Mouse (Mus musculus): Measurements from ENCODE around the gene Gm21746. TPM values are rescaled to one million over a fixed set of nuclear protein-coding genes. Genes with fewer than 3 reads are reported as not detected.
"Not testable (repeated sequence)": the region's sequence is repeated elsewhere in the genome, so short reads cannot be mapped to it uniquely, and the experiment has no call there.

The Gm21746 gene
- total RNA-seq (2021): not detected
- long read RNA-seq, experiment 1: 0 reads
- long read RNA-seq, experiment 2: 0 reads

DNA sequence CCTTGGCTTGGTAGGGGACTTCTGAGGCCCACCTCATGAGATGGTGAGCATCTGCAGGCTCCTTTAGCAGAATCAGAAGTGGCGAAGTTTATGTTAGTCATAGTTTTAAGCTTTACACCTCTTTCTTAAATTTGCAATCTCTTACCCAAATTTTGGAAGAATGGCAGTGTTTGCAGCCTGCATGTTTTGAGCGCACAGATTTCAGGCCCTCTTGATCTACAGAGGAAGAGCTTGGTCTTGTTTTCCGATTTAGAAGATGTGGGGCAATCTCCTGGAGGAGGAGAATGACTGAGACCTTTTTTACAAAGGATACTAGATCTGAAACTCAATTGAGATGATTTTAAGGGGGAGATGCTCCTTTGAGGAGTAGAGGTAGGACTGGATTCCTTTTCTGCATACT lies at the start of gene Gm21746:
TSS of gene Gm21746 (minus strand) at position 101 of the 400 bp plus-strand sequence.
- not testable (repeated sequence) for DNase-seq (ENCODE audit: low spot score in 2 of 2)

DNA sequence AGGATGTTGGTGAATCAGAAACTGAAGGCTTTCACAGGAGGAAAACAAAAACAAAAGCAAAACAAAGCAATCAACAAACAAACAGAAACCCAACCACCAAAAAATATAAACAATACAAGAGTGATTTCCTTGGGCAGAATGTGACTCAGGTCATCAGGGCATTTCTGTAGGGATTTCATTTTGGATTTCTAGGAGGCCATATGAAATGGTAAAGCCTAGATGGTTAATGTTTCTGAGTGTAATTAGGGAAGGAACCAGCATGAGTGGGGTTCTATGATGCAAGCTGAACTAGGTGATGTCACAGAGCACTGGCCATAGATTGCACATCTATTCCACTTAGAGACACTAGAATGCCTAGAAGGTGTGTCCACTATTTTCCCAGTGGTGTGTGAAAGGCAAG lies 29.0 kb upstream of the Gm21746 start, which contains the start of gene Gm20873:
TSS of gene Gm20873 (plus strand) at position 301 of the 400 bp plus-strand sequence.
- not testable (repeated sequence) for DNase-seq (ENCODE audit: low spot score in 2 of 2)

Other genes starting within 250 kb of the Gm21746 start
- gene Gm20873, start 29.1 kb upstream of the Gm21746 start, total RNA-seq (2021): not detected